Mouse (Mus musculus): ENCODE measurements around the gene Dnajc12. TPM values are rescaled to one million over a fixed set of nuclear protein-coding genes. Genes with fewer than 3 reads are reported as not detected.

Dnajc12 gene
- total and polyA plus RNA-seq, 2 experiments from 2014 or later = 6.6 to 23.4 TPM

- no peak within 1 kb of the TSS for H3K9ac ChIP-seq (replicated peaks; ENCODE audit: low read length)
- TF ChIP-seq CTCF (IDR thresholded peaks at IDR 0.05; ENCODE audit: low read depth) = no peak
These were observed 39.8 kb downstream of the Dnajc12 start, which contains the start of gene Gm7075 for GRCm38 (mm10) chr10:63421739-63422735. Gene Gm7075 (minus strand): TSS chr10:63421789.

GRCm38 (mm10) chr10:63422736-63422992, 40.4 kb downstream of the Dnajc12 start:
- Histone ChIP-seq H3K4me2 (ENCODE audit: low read depth, low read length) (no peak overlapping the region), H3K27ac (no peak overlapping the region), H3K27me3 (ENCODE audit: insufficient read depth, low read length) (no peaks in the 10 kb centered on the region), H3K9ac (replicated peaks; ENCODE audit: low read length) (no peak overlapping the region), H3K4me1 (ENCODE audit: insufficient read depth, low read length) (no peaks in the 10 kb centered on the region), H3K36me3 (ENCODE audit: insufficient read depth, low read length) (no peaks in the 10 kb centered on the region), H3K4me3 (ENCODE audit: low read length) (no peak overlapping the region), H3K9me3 (ENCODE audit: low read length) (no peaks in the 10 kb centered on the region)
- TF ChIP-seq CTCF (IDR thresholded peaks at IDR 0.05; ENCODE audit: low read depth) = peak; percentile 62
- DNase-seq (ENCODE audit: low spot score) (peak; percentile 75), ATAC-seq (peak; percentile 32; the same call in 1 of the 2 replicates)
- 72% methylated on average over 5 of the region's 5 CpGs for WGBS

More at GRCm38 (mm10) chr10:63421739-63422735, 39.8 kb downstream of the Dnajc12 start, which contains the start of gene Gm7075:
- no peaks in the 10 kb centered on the region for H3K36me3 ChIP-seq (ENCODE audit: insufficient read depth, low read length)
- no peak within 1 kb of the TSS for H3K4me2 ChIP-seq (ENCODE audit: low read depth, low read length)
- no peak within 1 kb of the TSS for H3K27ac ChIP-seq
- 88% methylated on average over 18 of the region's 18 CpGs for WGBS
- H3K4me1 ChIP-seq (ENCODE audit: insufficient read depth, low read length) = no peaks in the 10 kb centered on the region
- DNase-seq (ENCODE audit: low spot score) = peak; percentile 33
- H3K27me3 ChIP-seq (ENCODE audit: insufficient read depth, low read length) = no peaks in the 10 kb centered on the region
- no peak within 1 kb of the TSS for H3K4me3 ChIP-seq (ENCODE audit: low read length)
- no peaks in the 10 kb centered on the region for H3K9me3 ChIP-seq (ENCODE audit: low read length)
- ATAC-seq = 0 out of 2 replicates have a peak, but pooled peaks have one; percentile 51

- Histone ChIP-seq H3K4me1 (ENCODE audit: insufficient read depth, low read length) (no peaks in the 10 kb centered on the region), H3K9me3 (ENCODE audit: low read length) (no peaks in the 10 kb centered on the region), H3K4me2 (ENCODE audit: low read depth, low read length) (no peak overlapping the region), H3K9ac (replicated peaks; ENCODE audit: low read length) (no peak overlapping the region), H3K4me3 (ENCODE audit: low read length) (no peak overlapping the region), H3K27me3 (ENCODE audit: insufficient read depth, low read length) (no peaks in the 10 kb centered on the region), H3K36me3 (ENCODE audit: insufficient read depth, low read length) (no peaks in the 10 kb centered on the region), H3K27ac (no peak overlapping the region)
- DNase-seq (ENCODE audit: low spot score) (no peak), ATAC-seq (no peak)
- WGBS = 86% methylated on average over 9 of the region's 9 CpGs
- no peak for TF ChIP-seq CTCF (IDR thresholded peaks at IDR 0.05; ENCODE audit: low read depth)
These were observed 41.6 kb downstream of the Dnajc12 start for GRCm38 (mm10) chr10:63423591-63424474.

DNA sequence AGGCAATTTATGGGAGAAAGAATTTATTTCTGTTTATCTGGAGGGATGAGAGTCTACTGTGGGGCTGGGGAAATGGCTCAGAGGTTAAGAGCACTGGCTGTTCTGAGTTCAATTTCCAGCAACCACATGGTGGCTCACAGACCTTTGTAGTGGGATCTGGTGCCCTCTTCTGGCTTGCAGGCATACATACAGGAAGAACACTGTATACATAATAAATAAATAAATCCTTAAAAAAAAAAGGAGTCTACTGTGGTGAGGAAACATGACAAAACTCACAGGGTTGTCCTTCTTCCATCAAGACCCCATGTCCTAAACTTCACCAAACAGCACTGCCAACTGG, 42.2 kb downstream of the Dnajc12 start:
- H3K27me3 ChIP-seq (ENCODE audit: insufficient read depth, low read length) = no peaks in the 10 kb centered on the region
- no peak overlapping the region for H3K4me2 ChIP-seq (ENCODE audit: low read depth, low read length)
- ATAC-seq (no peak), DNase-seq (ENCODE audit: low spot score) (no peak)
- no peak overlapping the region for H3K4me3 ChIP-seq (ENCODE audit: low read length)
- no peaks in the 10 kb centered on the region for H3K4me1 ChIP-seq (ENCODE audit: insufficient read depth, low read length)
- no peaks in the 10 kb centered on the region for H3K36me3 ChIP-seq (ENCODE audit: insufficient read depth, low read length)
- no peak overlapping the region for H3K27ac ChIP-seq
- TF ChIP-seq CTCF (IDR thresholded peaks at IDR 0.05; ENCODE audit: low read depth) = peak; percentile 51
- H3K9me3 ChIP-seq (ENCODE audit: low read length) = no peaks in the 10 kb centered on the region
- no peak overlapping the region for H3K9ac ChIP-seq (replicated peaks; ENCODE audit: low read length)

DNA sequence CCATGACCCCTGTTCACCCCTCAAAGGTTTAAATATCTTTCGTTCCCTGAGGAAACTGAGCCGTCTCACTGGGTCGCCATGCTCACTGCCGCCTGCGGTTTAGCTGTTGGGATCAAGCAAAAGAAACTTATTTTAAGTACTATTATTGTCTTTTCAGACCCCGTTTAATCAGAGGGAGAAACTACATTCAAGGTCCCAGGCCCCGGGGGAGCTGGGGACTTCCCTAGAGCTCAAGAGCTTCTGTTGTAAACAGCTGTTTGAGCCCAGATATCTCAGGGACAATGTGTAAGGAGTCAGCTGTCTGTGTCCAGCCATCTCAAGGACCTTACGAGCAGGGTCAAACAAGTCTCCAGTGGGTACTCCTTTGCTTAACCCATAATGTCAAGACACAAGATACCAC, 44.9 kb downstream of the Dnajc12 start:
- ATAC-seq (no peak), DNase-seq (ENCODE audit: low spot score) (no peak)
- Histone ChIP-seq H3K9ac (replicated peaks; ENCODE audit: low read length) (no peak overlapping the region), H3K9me3 (ENCODE audit: low read length) (no peaks in the 10 kb centered on the region), H3K4me1 (ENCODE audit: insufficient read depth, low read length) (no peaks in the 10 kb centered on the region), H3K36me3 (ENCODE audit: insufficient read depth, low read length) (no peaks in the 10 kb centered on the region), H3K27me3 (ENCODE audit: insufficient read depth, low read length) (no peaks in the 10 kb centered on the region), H3K4me3 (ENCODE audit: low read length) (no peak overlapping the region), H3K4me2 (ENCODE audit: low read depth, low read length) (no peak overlapping the region), H3K27ac (no peak overlapping the region)
- no peak for TF ChIP-seq CTCF (IDR thresholded peaks at IDR 0.05; ENCODE audit: low read depth)
- WGBS = 83% methylated on average over 8 of the region's 8 CpGs

- Histone ChIP-seq H3K4me3 (ENCODE audit: low read length) (peak overlapping the region; percentile 63), H3K36me3 (ENCODE audit: insufficient read depth, low read length) (no peaks in the 10 kb centered on the region), H3K9me3 (ENCODE audit: low read length) (no peaks in the 10 kb centered on the region), H3K4me2 (ENCODE audit: low read depth, low read length) (peak overlapping the region; percentile 71), H3K27ac (peak overlapping the region; percentile 16; the same call in 1 of the 2 replicates), H3K9ac (replicated peaks; ENCODE audit: low read length) (peak overlapping the region; percentile 39; the same call in 1 of the 2 replicates), H3K4me1 (ENCODE audit: insufficient read depth, low read length) (no peaks in the 10 kb centered on the region), H3K27me3 (ENCODE audit: insufficient read depth, low read length) (no peaks in the 10 kb centered on the region)
- ATAC-seq = no peak
- TF ChIP-seq CTCF (IDR thresholded peaks at IDR 0.05; ENCODE audit: low read depth) = no peak
- WGBS = 23% methylated on average over 19 of the region's 19 CpGs
- DNase-seq (ENCODE audit: low spot score) = peak; percentile 48
These were observed 46.2 kb downstream of the Dnajc12 start for GRCm38 (mm10) chr10:63428243-63429022.

Measured in hindbrain, postnatal 0 days (tissue).